Mouse (Mus musculus) embryonic facial prominence, embryonic 10.5 days (tissue): ENCODE results near the gene Fgfr2. TPM values are rescaled to one million over a fixed set of nuclear protein-coding genes. Genes with fewer than 3 reads are reported as not detected.

Experiments used
- DNase-seq: peaks from one replicate; pipeline ENCODE4 v3.0.0-alpha.2; 2017; ENCODE audit warnings: low spot score
- H3K27ac ChIP-seq: fragments of 300-500 bp; sonication (generic); replicated peaks from 2 replicates; pipeline ENCODE4 v1.5.1; 2016; ENCODE audit warnings: mild to moderate bottlenecking
- H3K27me3 ChIP-seq: fragments of 300-500 bp; sonication (generic); replicated peaks from 2 replicates; pipeline ENCODE4 v1.6.1; 2016; ENCODE audit warnings: low read depth, mild to moderate bottlenecking; ENCODE audit not compliant: poor library complexity, severe bottlenecking
- H3K36me3 ChIP-seq: fragments of 300-500 bp; sonication (generic); replicated peaks from 2 replicates; pipeline ENCODE4 v1.6.1; 2016; ENCODE audit warnings: mild to moderate bottlenecking, moderate library complexity
- H3K4me1 ChIP-seq: fragments of 300-500 bp; sonication (generic); 2 replicates; pipeline ENCODE4 v1.6.1; 2016
- H3K4me3 ChIP-seq: fragments of 300-500 bp; sonication (generic); 2 replicates; pipeline ENCODE4 v1.5.1; 2016; ENCODE audit warnings: mild to moderate bottlenecking, moderate library complexity
- H3K9me3 ChIP-seq: fragments of 300-500 bp; sonication (generic); 2 replicates; pipeline ENCODE4 v1.6.1; 2016; ENCODE audit warnings: mild to moderate bottlenecking
- WGBS: fragments of 180-500 bp; shearing (Covaris S2); methylation state at CpG from one replicate; pipeline ENCODE4 v1.1.7; 2016; 5-methylcytosine and 5-hydroxymethylcytosine counted together
- polyA plus RNA-seq: library from polyadenylated mRNA; unstranded; fragments of >200 nt; fragmentation: Nextera tagmentation; extraction: Ambion mirVana; gene quantifications from 2 replicates; pipeline ENCODE4 v1.2.1, GENCODE M21; 2016

Fgfr2 gene
- polyA plus RNA-seq, 1 experiment from 2014 or later = 74.3 TPM

- H3K27me3 ChIP-seq = no peaks in the 10 kb centered on the region
- H3K36me3 ChIP-seq = peaks cover 78% of the 10 kb centered on the region
- WGBS = 83% methylated on average over 7 of the region's 7 CpGs
- H3K27ac ChIP-seq = 0 out of 2 replicates have a peak overlapping the region, but pooled peaks have one; percentile 8
- H3K4me1 ChIP-seq = peaks cover 49% of the 10 kb centered on the region
- DNase-seq = no peak
- no peaks in the 10 kb centered on the region for H3K9me3 ChIP-seq
- no peak overlapping the region for H3K4me3 ChIP-seq
These were observed 117.4 kb downstream of the Fgfr2 start for GRCm38 (mm10) chr7:133005772-133006171.

- peaks cover 78% of the 10 kb centered on the region for H3K36me3 ChIP-seq
- peaks cover 42% of the 10 kb centered on the region for H3K4me1 ChIP-seq
- no peak overlapping the region for H3K4me3 ChIP-seq
- peak; percentile 67 for DNase-seq
- no peak overlapping the region for H3K27ac ChIP-seq
- no peaks in the 10 kb centered on the region for H3K27me3 ChIP-seq
- 35% methylated on average over 3 of the region's 3 CpGs for WGBS
- no peaks in the 10 kb centered on the region for H3K9me3 ChIP-seq
These were observed 119.7 kb downstream of the Fgfr2 start for GRCm38 (mm10) chr7:133003421-133003820.

- no peaks in the 10 kb centered on the region for H3K9me3 ChIP-seq
- peaks cover 79% of the 10 kb centered on the region for H3K36me3 ChIP-seq
These were observed 120.9 kb downstream of the Fgfr2 start for GRCm38 (mm10) chr7:133002271-133002670.

GRCm38 (mm10) chr7:133001388-133001787 is 121.8 kb downstream of the Fgfr2 start:
- H3K36me3 ChIP-seq = peaks cover 87% of the 10 kb centered on the region
- 89% methylated on average over 3 of the region's 3 CpGs for whole genome bisulfite sequencing
- H3K4me1 ChIP-seq = peaks cover 25% of the 10 kb centered on the region
- H3K27ac ChIP-seq = no peak overlapping the region
- no peaks in the 10 kb centered on the region for H3K27me3 ChIP-seq
- DNase-seq = no peak
- H3K9me3 ChIP-seq = no peaks in the 10 kb centered on the region
- no peak overlapping the region for H3K4me3 ChIP-seq

More at GRCm38 (mm10) chr7:133002271-133002670, 120.9 kb downstream of the Fgfr2 start:
- Histone ChIP-seq H3K4me1 (peaks cover 31% of the 10 kb centered on the region), H3K27me3 (no peaks in the 10 kb centered on the region), H3K4me3 (no peak overlapping the region), H3K27ac (no peak overlapping the region)
- DNase-seq = no peak
- WGBS = 93% methylated on average over 6 of the region's 6 CpGs

GRCm38 (mm10) chr7:132999061-132999460 is 124.1 kb downstream of the Fgfr2 start:
- WGBS = 92% methylated on average over 11 of the region's 11 CpGs
- Histone ChIP-seq H3K9me3 (no peaks in the 10 kb centered on the region), H3K4me3 (no peak overlapping the region), H3K27ac (no peak overlapping the region), H3K27me3 (no peaks in the 10 kb centered on the region), H3K36me3 (peaks cover 93% of the 10 kb centered on the region), H3K4me1 (peaks cover 9% of the 10 kb centered on the region; the same call in 1 of the 2 replicates)
- no peak for DNase-seq

GRCm38 (mm10) chr7:132998639-132999038 is 124.5 kb downstream of the Fgfr2 start:
- Histone ChIP-seq H3K27ac (no peak overlapping the region), H3K9me3 (no peaks in the 10 kb centered on the region), H3K4me1 (peaks cover 5% of the 10 kb centered on the region; the same call in 1 of the 2 replicates), H3K36me3 (peaks cover 97% of the 10 kb centered on the region), H3K27me3 (no peaks in the 10 kb centered on the region), H3K4me3 (no peak overlapping the region)
- 91% methylated on average over 12 of the region's 12 CpGs for WGBS
- DNase-seq = no peak

GRCm38 (mm10) chr7:132996391-132996790 is 126.8 kb downstream of the Fgfr2 start:
- no peaks in the 10 kb centered on the region for H3K4me1 ChIP-seq
- WGBS = 90% methylated on average over 5 of the region's 5 CpGs
- H3K27me3 ChIP-seq = no peaks in the 10 kb centered on the region
- no peak overlapping the region for H3K27ac ChIP-seq
- H3K4me3 ChIP-seq = no peak overlapping the region
- no peak for DNase-seq
- H3K36me3 ChIP-seq = peaks cover 100% of the 10 kb centered on the region
- H3K9me3 ChIP-seq = no peaks in the 10 kb centered on the region

- Histone ChIP-seq H3K27ac (no peak overlapping the region), H3K4me1 (no peaks in the 10 kb centered on the region), H3K27me3 (no peaks in the 10 kb centered on the region), H3K9me3 (no peaks in the 10 kb centered on the region), H3K4me3 (no peak overlapping the region), H3K36me3 (peaks cover 100% of the 10 kb centered on the region)
- DNase-seq = peak; percentile 6
- WGBS = 84% methylated on average over 6 of the region's 6 CpGs
These were observed 128.4 kb downstream of the Fgfr2 start for GRCm38 (mm10) chr7:132994628-132995191.

- DNase-seq = peak; percentile 8
- Histone ChIP-seq H3K27me3 (no peaks in the 10 kb centered on the region), H3K4me3 (no peak overlapping the region), H3K27ac (no peak overlapping the region), H3K36me3 (peaks cover 100% of the 10 kb centered on the region), H3K9me3 (no peaks in the 10 kb centered on the region), H3K4me1 (no peaks in the 10 kb centered on the region)
- WGBS = 92% methylated on average over 8 of the region's 8 CpGs
These were observed 129.0 kb downstream of the Fgfr2 start for GRCm38 (mm10) chr7:132994120-132994519.

- Histone ChIP-seq H3K4me3 (no peak overlapping the region), H3K4me1 (no peaks in the 10 kb centered on the region), H3K36me3 (peaks cover 100% of the 10 kb centered on the region), H3K27me3 (no peaks in the 10 kb centered on the region), H3K27ac (no peak overlapping the region), H3K9me3 (no peaks in the 10 kb centered on the region)
- peak; percentile 8 for DNase-seq
- 91% methylated on average over 9 of the region's 9 CpGs for WGBS
These were observed 130.1 kb downstream of the Fgfr2 start for GRCm38 (mm10) chr7:132992967-132993615.

- Histone ChIP-seq H3K9me3 (no peaks in the 10 kb centered on the region), H3K27me3 (no peaks in the 10 kb centered on the region), H3K4me3 (no peak overlapping the region), H3K27ac (no peak overlapping the region), H3K4me1 (no peaks in the 10 kb centered on the region), H3K36me3 (peaks cover 93% of the 10 kb centered on the region)
- DNase-seq = no peak
- WGBS = 94% methylated on average over 14 of the region's 14 CpGs
These were observed 131.8 kb downstream of the Fgfr2 start for GRCm38 (mm10) chr7:132991240-132991900.

- Histone ChIP-seq H3K4me1 (no peaks in the 10 kb centered on the region), H3K36me3 (peaks cover 93% of the 10 kb centered on the region), H3K4me3 (no peak overlapping the region), H3K27ac (no peak overlapping the region), H3K27me3 (no peaks in the 10 kb centered on the region), H3K9me3 (no peaks in the 10 kb centered on the region)
- WGBS = 92% methylated on average over 5 of the region's 5 CpGs
- DNase-seq = no peak
These were observed 133.3 kb downstream of the Fgfr2 start for GRCm38 (mm10) chr7:132989839-132990238.

GRCm38 (mm10) chr7:132982639-132983038 is 140.5 kb downstream of the Fgfr2 start:
- Histone ChIP-seq H3K27me3 (no peaks in the 10 kb centered on the region), H3K4me1 (no peaks in the 10 kb centered on the region), H3K9me3 (no peaks in the 10 kb centered on the region), H3K36me3 (peaks cover 85% of the 10 kb centered on the region), H3K4me3 (no peak overlapping the region), H3K27ac (no peak overlapping the region)
- WGBS = 79% methylated on average over 3 of the region's 3 CpGs
- no peak for DNase-seq
